Mouse (Mus musculus) lung, embryonic 15.5 days (tissue): Measurements from ENCODE around the gene Fam206a. TPM values are rescaled to one million over a fixed set of nuclear protein-coding genes. Genes with fewer than 3 reads are reported as not detected.

ENCODE experiments used
- ATAC-seq: fragments of 200-750 bp; cut with Nextera tagmentation; 2 replicates; pipeline ENCODE4 v1.8.0; 2017; ENCODE audit warnings: moderate number of reproducible peaks, borderline replicate concordance; ENCODE audit not compliant: low FRiP score, low TSS enrichment; ENCODE audit errors: extremely low read depth
- H3K27ac ChIP-seq: fragments of 300-500 bp; sonication (generic); 2 replicates; pipeline ENCODE4 v1.5.1; 2015; ENCODE audit warnings: moderate library complexity, mild to moderate bottlenecking, inconsistent platforms
- H3K27me3 ChIP-seq: fragments of 300-500 bp; sonication (generic); 2 replicates; pipeline ENCODE4 v1.6.1; 2015; ENCODE audit warnings: inconsistent platforms
- H3K36me3 ChIP-seq: fragments of 300-500 bp; sonication (generic); 2 replicates; pipeline ENCODE4 v1.6.1; 2015; ENCODE audit warnings: inconsistent platforms
- H3K4me1 ChIP-seq: fragments of 300-500 bp; sonication (generic); 2 replicates; pipeline ENCODE4 v1.6.1; 2015; ENCODE audit warnings: inconsistent platforms
- H3K4me2 ChIP-seq: fragments of 300-500 bp; sonication (generic); 2 replicates; pipeline ENCODE4 v1.6.1; 2015; ENCODE audit warnings: inconsistent platforms, mild to moderate bottlenecking, moderate library complexity
- H3K4me3 ChIP-seq: fragments of 300-500 bp; sonication (generic); 2 replicates; pipeline ENCODE4 v1.5.1; 2015; ENCODE audit warnings: mild to moderate bottlenecking, inconsistent platforms
- H3K9ac ChIP-seq: fragments of 300-500 bp; sonication (generic); 2 replicates; pipeline ENCODE4 v1.6.1; 2015; ENCODE audit warnings: inconsistent platforms
- H3K9me3 ChIP-seq: fragments of 300-500 bp; sonication (generic); 2 replicates; pipeline ENCODE4 v1.6.1; 2016; ENCODE audit warnings: inconsistent platforms
- WGBS: fragments of 180-500 bp; shearing (Covaris S2); methylation state at CpG from one replicate; pipeline ENCODE4 v1.1.7; 2015; 5-methylcytosine and 5-hydroxymethylcytosine counted together
- polyA plus RNA-seq: library from polyadenylated mRNA; unstranded; fragments of >200 nt; fragmentation: Nextera tagmentation; extraction: Ambion mirVana; gene quantifications from 2 replicates; pipeline ENCODE4 v1.2.1, GENCODE M21; 2015

Fam206a gene
- polyA plus RNA-seq, 1 experiment from 2014 or later = 15.0 TPM

DNA sequence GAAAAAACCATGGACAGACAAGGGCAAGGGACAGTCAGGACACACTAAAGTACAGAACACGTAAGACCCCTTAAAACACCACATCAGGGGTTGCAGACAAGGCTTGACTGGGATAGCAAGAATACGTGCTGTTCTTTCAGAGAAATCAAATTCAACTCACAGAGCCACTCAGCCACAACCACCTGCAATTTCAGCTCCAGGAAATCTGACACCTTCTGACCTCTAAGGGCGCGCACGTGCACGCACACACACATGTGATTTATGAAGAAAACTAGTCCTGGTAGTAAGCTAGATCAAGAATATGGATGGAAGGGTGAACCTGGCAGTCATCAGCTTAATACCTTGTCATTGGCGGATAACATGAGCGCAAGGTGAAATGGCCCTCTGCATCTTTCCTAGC is 13.0 kb downstream of the Fam206a start:
- H3K9me3 ChIP-seq = no peaks in the 10 kb centered on the region
- no peaks in the 10 kb centered on the region for H3K27me3 ChIP-seq
- H3K4me1 ChIP-seq = no peaks in the 10 kb centered on the region
- WGBS = 83% methylated on average over 8 of the region's 8 CpGs
- no peak overlapping the region for H3K9ac ChIP-seq
- H3K4me3 ChIP-seq = no peak overlapping the region
- no peaks in the 10 kb centered on the region; the same call in 1 of the 2 replicates for H3K36me3 ChIP-seq
- no peak for ATAC-seq
- no peak overlapping the region for H3K27ac ChIP-seq
- H3K4me2 ChIP-seq = no peak overlapping the region

DNA sequence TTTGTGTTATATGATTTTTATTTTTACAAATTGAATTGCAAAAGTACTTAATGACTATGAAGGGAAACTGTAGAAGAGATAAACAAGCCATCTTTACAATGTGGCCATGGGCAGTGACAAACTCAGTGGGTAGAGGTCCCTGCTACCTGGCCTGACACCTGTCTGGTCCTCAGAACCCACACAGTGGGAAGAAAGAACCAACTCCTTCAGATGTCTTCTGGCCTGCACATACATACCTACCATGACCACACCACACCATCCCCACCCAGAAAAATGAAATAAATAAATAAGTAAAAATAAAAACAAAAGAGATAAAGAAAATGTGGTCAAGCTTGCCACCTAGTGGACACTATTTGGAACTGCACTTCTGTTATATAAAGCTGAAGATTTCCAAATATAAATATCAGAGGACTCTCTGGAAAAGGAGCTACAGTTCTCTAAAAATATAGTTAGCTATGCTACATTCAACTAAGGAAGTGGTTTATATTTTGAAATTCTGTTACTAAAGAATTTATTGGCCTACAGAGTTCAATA is 17.9 kb downstream of the Fam206a start:
- Histone ChIP-seq H3K4me1 (no peaks in the 10 kb centered on the region), H3K4me3 (no peak overlapping the region), H3K27me3 (no peaks in the 10 kb centered on the region), H3K4me2 (no peak overlapping the region), H3K36me3 (no peaks in the 10 kb centered on the region; the same call in 1 of the 2 replicates), H3K27ac (no peak overlapping the region), H3K9ac (no peak overlapping the region), H3K9me3 (no peaks in the 10 kb centered on the region)
- no peak for ATAC-seq

DNA sequence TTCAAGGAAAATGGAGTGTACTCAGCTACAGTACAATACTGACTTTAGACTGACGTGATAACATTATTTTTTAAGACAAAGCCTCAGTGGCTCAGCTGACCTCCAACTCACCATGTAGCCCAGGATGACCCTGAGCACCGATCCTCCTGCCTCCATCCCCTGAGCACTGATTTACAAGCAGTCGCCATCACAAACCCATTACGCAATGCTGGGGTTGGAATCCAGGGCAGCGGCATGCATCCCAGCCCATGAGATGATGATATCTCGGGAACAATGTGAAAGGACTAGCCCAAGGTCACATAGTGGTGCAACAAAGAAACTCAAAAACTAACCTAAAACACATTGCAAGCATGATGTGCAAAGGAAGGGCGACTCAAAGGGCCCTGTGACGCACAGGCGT is 22.1 kb downstream of the Fam206a start:
- 83% methylated on average over 9 of the region's 9 CpGs for WGBS
- Histone ChIP-seq H3K27me3 (no peaks in the 10 kb centered on the region), H3K4me1 (no peaks in the 10 kb centered on the region), H3K36me3 (0 out of 2 replicates have a peak, but pooled peaks cover 4% of the 10 kb centered on the region), H3K9me3 (no peaks in the 10 kb centered on the region), H3K4me3 (no peak overlapping the region), H3K9ac (no peak overlapping the region), H3K4me2 (no peak overlapping the region), H3K27ac (no peak overlapping the region)
- no peak for ATAC-seq

DNA sequence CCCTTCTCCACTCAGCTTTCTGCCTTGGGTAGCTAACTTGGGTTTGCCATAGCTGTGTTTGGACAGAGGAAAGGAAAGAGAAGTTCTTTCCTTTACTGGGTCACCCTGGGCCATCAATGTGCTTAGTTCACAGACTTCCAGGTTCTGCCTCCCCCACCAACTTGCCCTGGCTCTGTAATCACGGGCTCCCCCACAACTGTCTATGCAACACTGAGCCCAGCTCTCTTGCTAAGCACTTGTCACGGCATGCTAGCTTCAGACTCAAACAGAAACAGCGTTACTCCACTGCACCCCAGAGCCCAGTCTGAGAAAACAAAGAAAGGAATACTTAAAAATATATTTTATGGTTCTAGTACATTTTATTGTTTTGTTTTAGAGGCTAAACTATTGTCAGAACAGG is 26.8 kb downstream of the Fam206a start:
- H3K36me3 ChIP-seq = 0 out of 2 replicates have a peak, but pooled peaks cover 4% of the 10 kb centered on the region
- H3K27ac ChIP-seq = no peak overlapping the region
- 80% methylated on average over 3 of the region's 3 CpGs for WGBS
- no peaks in the 10 kb centered on the region for H3K9me3 ChIP-seq
- no peaks in the 10 kb centered on the region for H3K27me3 ChIP-seq
- no peak overlapping the region for H3K9ac ChIP-seq
- H3K4me2 ChIP-seq = no peak overlapping the region
- H3K4me1 ChIP-seq = peaks cover 10% of the 10 kb centered on the region
- ATAC-seq = no peak
- no peak overlapping the region for H3K4me3 ChIP-seq

- Histone ChIP-seq H3K9me3 (no peaks in the 10 kb centered on the region), H3K27ac (no peak overlapping the region), H3K4me3 (no peak overlapping the region), H3K9ac (no peak overlapping the region), H3K27me3 (no peaks in the 10 kb centered on the region), H3K4me1 (peaks cover 10% of the 10 kb centered on the region), H3K4me2 (no peak overlapping the region), H3K36me3 (0 out of 2 replicates have a peak, but pooled peaks cover 4% of the 10 kb centered on the region)
- 62% methylated on average over 7 of the region's 7 CpGs for WGBS
- ATAC-seq = 0 out of 2 replicates have a peak, but pooled peaks have one; percentile 31
Observed at GRCm38 (mm10) chr4:56829511-56829921, 27.4 kb downstream of the Fam206a start.

GRCm38 (mm10) chr4:56831013-56831609 is 29.0 kb downstream of the Fam206a start:
- Histone ChIP-seq H3K4me2 (peak overlapping the region; percentile 24; the same call in 1 of the 2 replicates), H3K4me3 (no peak overlapping the region), H3K9ac (no peak overlapping the region), H3K27ac (0 out of 2 replicates have a peak overlapping the region, but pooled peaks have one; percentile 19), H3K9me3 (no peaks in the 10 kb centered on the region), H3K4me1 (peaks cover 10% of the 10 kb centered on the region), H3K27me3 (no peaks in the 10 kb centered on the region), H3K36me3 (0 out of 2 replicates have a peak, but pooled peaks cover 4% of the 10 kb centered on the region)
- peak; percentile 62; the same call in 1 of the 2 replicates for ATAC-seq
- WGBS = 29% methylated on average over 13 of the region's 13 CpGs

GRCm38 (mm10) chr4:56831998-56832397 is 29.9 kb downstream of the Fam206a start:
- H3K27me3 ChIP-seq = no peaks in the 10 kb centered on the region
- no peak overlapping the region for H3K9ac ChIP-seq
- H3K27ac ChIP-seq = no peak overlapping the region
- 64% methylated on average over 7 of the region's 7 CpGs for WGBS
- ATAC-seq = 0 out of 2 replicates have a peak, but pooled peaks have one; percentile 35
- no peak overlapping the region for H3K4me3 ChIP-seq
- H3K4me1 ChIP-seq = peaks cover 10% of the 10 kb centered on the region
- 0 out of 2 replicates have a peak, but pooled peaks cover 4% of the 10 kb centered on the region for H3K36me3 ChIP-seq
- no peaks in the 10 kb centered on the region for H3K9me3 ChIP-seq
- no peak overlapping the region for H3K4me2 ChIP-seq

DNA sequence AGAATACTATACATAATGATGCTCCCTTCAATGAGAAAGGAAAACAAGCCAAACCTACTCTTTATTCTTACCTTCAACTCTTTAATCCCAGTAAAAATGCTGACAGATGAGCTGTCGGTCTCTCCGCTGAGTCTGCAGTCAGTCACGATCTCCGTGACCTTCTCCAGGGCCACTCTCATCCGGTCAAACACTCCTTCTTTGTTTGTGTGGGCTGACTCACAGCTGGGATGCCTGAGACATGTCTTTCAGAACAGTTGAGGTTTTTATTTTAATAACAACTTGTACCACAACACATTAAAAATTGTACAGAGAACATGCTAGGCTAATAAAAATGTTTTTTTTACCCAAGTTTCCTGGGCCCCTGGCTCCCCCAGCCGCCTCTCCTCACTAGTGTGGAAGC is 35.5 kb downstream of the Fam206a start:
- H3K27ac ChIP-seq = no peak overlapping the region
- WGBS = 60% methylated on average over 6 of the region's 6 CpGs
- ATAC-seq = no peak
- H3K27me3 ChIP-seq = no peaks in the 10 kb centered on the region
- no peak overlapping the region for H3K9ac ChIP-seq
- H3K36me3 ChIP-seq = peaks cover 2% of the 10 kb centered on the region; the same call in 1 of the 2 replicates
- H3K4me2 ChIP-seq = no peak overlapping the region
- 0 out of 2 replicates have a peak, but pooled peaks cover 10% of the 10 kb centered on the region for H3K4me1 ChIP-seq
- no peaks in the 10 kb centered on the region for H3K9me3 ChIP-seq
- H3K4me3 ChIP-seq = no peak overlapping the region

GRCm38 (mm10) chr4:56840297-56840696 is 38.2 kb downstream of the Fam206a start:
- no peaks in the 10 kb centered on the region for H3K27me3 ChIP-seq
- no peak overlapping the region; the same call in 1 of the 2 replicates for H3K27ac ChIP-seq
- no peaks in the 10 kb centered on the region for H3K9me3 ChIP-seq
- H3K9ac ChIP-seq = no peak overlapping the region
- H3K4me1 ChIP-seq = 0 out of 2 replicates have a peak, but pooled peaks cover 10% of the 10 kb centered on the region
- H3K4me2 ChIP-seq = no peak overlapping the region
- WGBS = 42% methylated on average over 3 of the region's 3 CpGs
- ATAC-seq = no peak; the same call in 1 of the 2 replicates
- H3K36me3 ChIP-seq = peaks cover 12% of the 10 kb centered on the region
- H3K4me3 ChIP-seq = no peak overlapping the region

DNA sequence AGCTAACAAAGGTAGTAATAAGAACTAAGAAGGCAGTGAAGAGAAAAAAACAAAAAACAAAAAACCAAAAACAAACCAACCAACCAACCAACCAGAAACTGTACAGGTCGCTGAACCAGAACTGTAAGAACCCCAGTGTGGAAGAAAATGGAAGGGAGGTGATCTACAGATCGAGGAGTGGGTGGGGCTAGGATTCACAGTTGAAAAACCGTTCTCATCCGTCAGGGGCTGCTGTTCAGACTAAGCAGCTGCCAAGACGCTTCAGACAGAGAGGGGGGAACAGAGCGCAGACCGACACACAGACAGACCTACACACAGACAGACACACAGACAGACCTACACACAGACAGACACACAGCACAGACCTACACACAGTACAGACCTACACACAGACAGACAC is 40.4 kb downstream of the Fam206a start:
- 0 out of 2 replicates have a peak, but pooled peaks cover 10% of the 10 kb centered on the region for H3K4me1 ChIP-seq
- H3K4me2 ChIP-seq = no peak overlapping the region
- no peak overlapping the region for H3K27ac ChIP-seq
- H3K36me3 ChIP-seq = peaks cover 12% of the 10 kb centered on the region
- WGBS = 72% methylated on average over 7 of the region's 7 CpGs
- no peak overlapping the region for H3K9ac ChIP-seq
- no peak for ATAC-seq
- H3K4me3 ChIP-seq = no peak overlapping the region
- H3K27me3 ChIP-seq = no peaks in the 10 kb centered on the region
- no peaks in the 10 kb centered on the region for H3K9me3 ChIP-seq

DNA sequence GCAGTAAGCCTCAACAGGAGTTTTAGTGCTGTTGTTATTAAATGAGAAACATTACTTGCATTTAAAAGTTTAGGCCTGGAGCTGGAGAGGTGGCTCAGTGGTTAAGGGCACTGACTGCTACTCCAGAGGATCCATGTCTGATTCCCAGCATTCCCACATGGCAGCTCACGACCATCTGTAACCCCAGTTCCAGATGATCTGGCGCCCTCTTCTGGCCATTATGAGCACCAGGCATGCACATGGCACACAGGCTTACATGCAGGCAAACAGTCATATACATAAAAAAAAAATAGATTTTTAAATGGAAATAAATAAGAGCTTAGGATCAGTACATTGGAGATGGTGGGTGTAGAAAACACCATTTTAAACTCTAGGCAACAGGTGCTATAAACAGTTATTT is 41.8 kb downstream of the Fam206a start:
- no peak for ATAC-seq
- no peaks in the 10 kb centered on the region for H3K27me3 ChIP-seq
- H3K9me3 ChIP-seq = no peaks in the 10 kb centered on the region
- H3K4me2 ChIP-seq = no peak overlapping the region
- H3K4me3 ChIP-seq = no peak overlapping the region
- no peak overlapping the region for H3K9ac ChIP-seq
- 0 out of 2 replicates have a peak, but pooled peaks cover 10% of the 10 kb centered on the region for H3K4me1 ChIP-seq
- no peak overlapping the region for H3K27ac ChIP-seq
- 89% methylated on average over 2 of the region's 2 CpGs for WGBS
- peaks cover 12% of the 10 kb centered on the region for H3K36me3 ChIP-seq

- WGBS = 87% methylated on average over 4 of the region's 4 CpGs
- H3K27me3 ChIP-seq = no peaks in the 10 kb centered on the region
- no peak for ATAC-seq
- peaks cover 12% of the 10 kb centered on the region for H3K36me3 ChIP-seq
- H3K4me3 ChIP-seq = no peak overlapping the region
- H3K9me3 ChIP-seq = no peaks in the 10 kb centered on the region
- H3K4me2 ChIP-seq = no peak overlapping the region
- H3K4me1 ChIP-seq = 0 out of 2 replicates have a peak, but pooled peaks cover 10% of the 10 kb centered on the region
- no peak overlapping the region for H3K27ac ChIP-seq
- no peak overlapping the region for H3K9ac ChIP-seq
Observed at GRCm38 (mm10) chr4:56844911-56845310, 42.8 kb downstream of the Fam206a start.
